8 mouse cellular contexts compared by ENCODE assay signal in the genomic region with DNA sequence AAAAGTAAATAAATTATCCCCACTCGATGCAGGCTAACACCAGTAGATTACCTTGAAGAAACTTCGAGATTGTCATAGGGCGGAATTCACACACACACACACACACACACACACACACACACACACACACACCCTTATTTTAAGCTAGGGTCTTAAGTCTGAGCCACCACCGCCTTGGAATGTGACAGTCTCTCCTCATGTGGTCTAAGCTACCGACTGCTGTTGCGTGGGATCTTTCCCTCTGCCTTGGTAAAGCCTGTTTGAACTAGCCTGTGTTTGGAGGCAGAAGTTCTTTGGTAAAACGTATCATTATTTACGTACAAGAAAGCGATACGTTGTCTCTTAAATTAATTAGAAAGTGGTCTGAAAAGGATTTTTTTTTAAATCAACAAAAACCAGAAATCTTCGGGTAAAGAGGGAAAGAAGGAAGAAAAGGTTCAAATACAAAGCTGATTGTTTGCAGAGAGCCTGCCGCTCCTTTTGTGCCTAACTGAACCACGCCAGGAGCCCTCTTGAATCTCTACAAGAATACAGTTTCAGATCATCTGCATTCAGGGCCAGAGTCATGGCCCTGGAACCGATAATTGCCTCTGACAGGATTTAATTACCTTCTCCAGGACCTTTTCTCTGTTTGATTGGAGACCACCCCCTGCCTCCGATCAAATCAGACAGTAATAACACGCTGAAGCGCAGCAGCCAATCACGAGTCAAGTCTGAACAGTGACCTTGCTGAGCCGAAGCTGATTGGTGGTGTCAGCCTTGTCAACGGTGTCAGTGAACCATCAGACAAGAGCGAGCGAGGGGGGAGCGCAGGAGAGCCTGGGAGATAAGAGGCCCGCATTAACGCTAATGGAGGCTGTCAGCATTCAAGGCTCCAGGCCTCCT. TPM values are rescaled to one million over a fixed set of nuclear protein-coding genes. Genes with fewer than 3 reads are reported as not detected.
DNase-seq lines count a peak whose midpoint lies in the region; ATAC-seq and TF ChIP-seq lines count a peak whose summit lies in the region.

No protein-coding gene starts in this region.

- TF ChIP-seq POLR2A in liver, adult 2 months (IDR thresholded peaks at IDR 0.05; ENCODE audit: extremely low read depth, insufficient read depth, low read length), result no peak
- no peak for TF ChIP-seq POLR2A in testis, adult 2 months (IDR thresholded peaks at IDR 0.05; ENCODE audit: control insufficient read depth, low read depth, low read length)

- no peaks in the 10 kb centered on the region for H3K36me3 ChIP-seq in forebrain, embryonic 14.5 days (ENCODE audit: control insufficient read depth, insufficient read depth, low read length)
- no peaks in the 10 kb centered on the region for H3K36me3 ChIP-seq in heart, embryonic 16.5 days (ENCODE audit: control insufficient read depth, insufficient read depth)
- no peaks in the 10 kb centered on the region for H3K36me3 ChIP-seq in liver, adult 2 months (ENCODE audit: control insufficient read depth, insufficient read depth, low read length)
- no peaks in the 10 kb centered on the region for H3K36me3 ChIP-seq in midbrain, postnatal 0 days (ENCODE audit: insufficient read depth, low read length)
- H3K36me3 ChIP-seq in testis, adult 2 months (ENCODE audit: control insufficient read depth, insufficient read depth, low read length), result no peaks in the 10 kb centered on the region

- peak; percentile 100 for ATAC-seq in cerebellum, adult (ENCODE audit: insufficient number of reproducible peaks, low FRiP score, low TSS enrichment)
- peak; percentile 98 for ATAC-seq in forebrain, embryonic 14.5 days
- ATAC-seq in heart, embryonic 16.5 days (replicated peaks; ENCODE audit: extremely low read depth, insufficient read depth, low FRiP score), result peak; percentile 91
- peak; percentile 96 for ATAC-seq in midbrain, postnatal 0 days (ENCODE audit: low FRiP score)

- H3K79me2 ChIP-seq in liver, adult 2 months (ENCODE audit: control insufficient read depth, insufficient read depth, low read length), result no peaks in the 10 kb centered on the region

- peak; percentile 92 for DNase-seq in ES-CJ7 (ENCODE audit: low read depth, low spot score)
- peak; percentile 98 for DNase-seq in forebrain, embryonic 14.5 days (ENCODE audit: low spot score)
- peak; percentile 80 for DNase-seq in kidney, postnatal 14 days
- DNase-seq in liver, adult 2 months (ENCODE audit: extremely low read depth, low read depth, low spot score), result peak; percentile 67
- DNase-seq in midbrain, postnatal 0 days (ENCODE audit: low spot score), result peak; percentile 95

- peak overlapping the region; percentile 76 for H3K27ac ChIP-seq in forebrain, embryonic 14.5 days (ENCODE audit: low read depth, low read length)
- H3K27ac ChIP-seq in heart, embryonic 16.5 days (ENCODE audit: low read length), result peak overlapping the region; percentile 86
- no peak overlapping the region for H3K27ac ChIP-seq in liver, adult 2 months (replicated peaks; ENCODE audit: insufficient read depth, low read depth, low read length)
- peak overlapping the region; percentile 75; the same call in 1 of the 2 replicates for H3K27ac ChIP-seq in midbrain, postnatal 0 days (ENCODE audit: low read depth, low read length)
- H3K27ac ChIP-seq in testis, adult 2 months (ENCODE audit: control insufficient read depth, insufficient read depth, low read depth, low read length), result no peak overlapping the region

- peak overlapping the region; percentile 58 for H3K4me2 ChIP-seq in forebrain, embryonic 14.5 days (ENCODE audit: low read length)
- peak overlapping the region; percentile 79 for H3K4me2 ChIP-seq in heart, embryonic 16.5 days (ENCODE audit: low read depth, low read length)
- H3K4me2 ChIP-seq in midbrain, postnatal 0 days (ENCODE audit: low read depth, low read length, poor library complexity, severe bottlenecking), result peak overlapping the region; percentile 59

- H3K9ac ChIP-seq in forebrain, embryonic 14.5 days (ENCODE audit: low read length), result peak overlapping the region; percentile 64
- H3K9ac ChIP-seq in heart, embryonic 16.5 days (ENCODE audit: low read length), result peak overlapping the region; percentile 74
- no peak overlapping the region for H3K9ac ChIP-seq in liver, adult 2 months (ENCODE audit: low read depth, low read length)
- peak overlapping the region; percentile 56 for H3K9ac ChIP-seq in midbrain, postnatal 0 days (replicated peaks; ENCODE audit: low read length, poor library complexity, severe bottlenecking)

- H3K4me1 ChIP-seq in forebrain, embryonic 14.5 days (ENCODE audit: control insufficient read depth, insufficient read depth, low read length), result peaks cover 9% of the 10 kb centered on the region; the same call in 1 of the 2 replicates
- 0 out of 2 replicates have a peak, but pooled peaks cover 5% of the 10 kb centered on the region for H3K4me1 ChIP-seq in heart, embryonic 16.5 days (ENCODE audit: control insufficient read depth, insufficient read depth, low read length)
- peaks cover 9% of the 10 kb centered on the region; the same call in 1 of the 2 replicates for H3K4me1 ChIP-seq in liver, adult 2 months (ENCODE audit: control insufficient read depth, insufficient read depth, low read length)
- H3K4me1 ChIP-seq in midbrain, postnatal 0 days (ENCODE audit: insufficient read depth, low read length), result no peaks in the 10 kb centered on the region
- no peaks in the 10 kb centered on the region for H3K4me1 ChIP-seq in testis, adult 2 months (ENCODE audit: control insufficient read depth, insufficient read depth, low read length)

- no peaks in the 10 kb centered on the region for H3K9me3 ChIP-seq in forebrain, embryonic 14.5 days (replicated peaks; ENCODE audit: control insufficient read depth, low read length)
- no peaks in the 10 kb centered on the region for H3K9me3 ChIP-seq in heart, embryonic 16.5 days (replicated peaks; ENCODE audit: control insufficient read depth, low read length)
- H3K9me3 ChIP-seq in midbrain, postnatal 0 days (ENCODE audit: low read length), result no peaks in the 10 kb centered on the region

- peak overlapping the region; percentile 38 for H3K4me3 ChIP-seq in forebrain, embryonic 14.5 days (ENCODE audit: low read depth, low read length)
- peak overlapping the region; percentile 60 for H3K4me3 ChIP-seq in heart, embryonic 16.5 days (ENCODE audit: low read length)
- no peak overlapping the region for H3K4me3 ChIP-seq in liver, adult 2 months (ENCODE audit: insufficient read depth, low read depth, low read length)
- H3K4me3 ChIP-seq in midbrain, postnatal 0 days (ENCODE audit: low read depth, low read length), result peak overlapping the region; percentile 48
- H3K4me3 ChIP-seq in testis, adult 2 months (ENCODE audit: control insufficient read depth, low read depth, low read length), result peak overlapping the region; percentile 57

- 3% methylated on average over 25 of the region's 25 CpGs for WGBS in forebrain, embryonic 14.5 days
- WGBS in heart, embryonic 16.5 days, result 4% methylated on average over 25 of the region's 25 CpGs
- WGBS in liver, adult 2 months, result 7% methylated on average over 25 of the region's 25 CpGs
- WGBS in midbrain, postnatal 0 days, result 4% methylated on average over 25 of the region's 25 CpGs

- no peak for TF ChIP-seq CTCF in liver, adult 2 months (IDR thresholded peaks at IDR 0.05; ENCODE audit: low read depth, low read length)
- no peak for TF ChIP-seq CTCF in midbrain, postnatal 0 days (IDR thresholded peaks at IDR 0.05)
- TF ChIP-seq CTCF in testis, adult 2 months (IDR thresholded peaks at IDR 0.05; ENCODE audit: control insufficient read depth, insufficient read depth, insufficient replicate concordance, low read depth, low read length), result no peak

- no peaks in the 10 kb centered on the region for H3K27me3 ChIP-seq in forebrain, embryonic 14.5 days (replicated peaks; ENCODE audit: control insufficient read depth, insufficient read depth, low read length)
- H3K27me3 ChIP-seq in heart, embryonic 16.5 days (ENCODE audit: control insufficient read depth, insufficient read depth, low read length), result peaks cover 2% of the 10 kb centered on the region; the same call in 1 of the 2 replicates
- H3K27me3 ChIP-seq in liver, adult 2 months (ENCODE audit: control insufficient read depth, insufficient read depth, low read length), result peaks cover 2% of the 10 kb centered on the region; the same call in 1 of the 2 replicates
- no peaks in the 10 kb centered on the region for H3K27me3 ChIP-seq in midbrain, postnatal 0 days (ENCODE audit: insufficient read depth, low read length)
- no peaks in the 10 kb centered on the region for H3K27me3 ChIP-seq in testis, adult 2 months (ENCODE audit: control insufficient read depth, insufficient read depth, low read length)

RNA-seq across cellular contexts. Expression of gene Mpped2, which starts 43.1 kb away (rescaled TPM):
- 164 and 167 TPM in 2 replicates for polyA plus RNA-seq in forebrain, embryonic 14.5 days (2014; fragmentation: Nextera tagmentation; extraction: Ambion mirVana)
- polyA plus RNA-seq in heart, embryonic 16.5 days (2015; fragmentation: Nextera tagmentation; extraction: Ambion mirVana), result 33.9 and 38.8 TPM in 2 replicates
- 0.37 TPM in 1 of 2 replicates, not detected in the other for total RNA-seq in liver, adult 2 months (2014; rRNA removed)
- polyA plus RNA-seq in liver, adult 2 months (2012; rRNA removed), result 0.20 and 0.41 TPM in 2 replicates
- total RNA-seq in midbrain, postnatal 0 days (2014; rRNA removed), result 42.6 and 43.2 TPM in 2 replicates
- 79.4 and 84.6 TPM in 2 replicates for polyA plus RNA-seq in midbrain, postnatal 0 days (2015; fragmentation: Nextera tagmentation; extraction: Ambion mirVana)
- polyA plus RNA-seq in testis, adult 2 months (2012; rRNA removed), result 0.61 and 0.88 TPM in 2 replicates

Comparison
In these comparisons a context has a peak if more than half of its experiments do, and no peak if none do; other contexts are left out.
1. H3K27ac ChIP-seq: peak in forebrain, embryonic 14.5 days (single experiment), heart, embryonic 16.5 days (single experiment) and midbrain, postnatal 0 days (single experiment); none in liver, adult 2 months (single experiment) and testis, adult 2 months (single experiment).
2. RNA of gene Mpped2, which starts 43.1 kb away (polyA plus RNA-seq): 164 to 167 TPM in forebrain, embryonic 14.5 days, 79.4 to 84.6 TPM in midbrain, postnatal 0 days and 33.9 to 38.8 TPM in heart, embryonic 16.5 days; 0.61 to 0.88 TPM in testis, adult 2 months and 0.20 to 0.41 TPM in liver, adult 2 months; every median in the first group is over 10 times any median in the second.
3. Peak in every context shown above with its lines, with median percentiles within 50 percentile points of each other: DNase-seq, ATAC-seq and H3K4me2 ChIP-seq.